Mouse (Mus musculus): ENCODE measurements at regions not wholly inside any gene's neighbourhood (a gene's known extent, or its start where the extent isn't known, plus 50 kb on each side); places are given as distances from the start of the nearest gene placed in this dataset.

DNA sequence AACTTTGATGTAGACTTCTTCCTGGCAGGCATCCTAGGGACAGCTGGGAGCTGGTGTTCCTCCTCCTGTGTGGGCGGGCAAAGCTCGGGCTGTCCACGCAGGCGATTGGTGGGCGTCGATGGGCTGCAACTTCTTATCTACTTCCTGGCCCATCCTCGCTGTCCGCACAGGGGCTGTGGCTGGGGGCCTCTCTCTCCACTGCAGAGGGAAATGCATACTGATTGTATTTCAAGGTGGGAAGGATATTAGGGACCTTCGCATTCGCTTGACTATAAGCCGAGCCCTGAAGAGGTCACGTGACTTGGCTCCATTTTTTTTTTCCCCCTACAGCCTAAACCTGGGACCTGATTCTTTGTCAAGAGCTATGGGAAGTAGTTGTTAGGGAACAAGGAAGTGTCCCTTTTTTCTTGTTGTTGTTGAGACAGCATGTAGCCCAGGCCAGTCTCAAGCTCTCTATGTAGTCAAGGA is 164.4 kb upstream of the Ubr2 start:
- no peak overlapping the region; the same call in 1 of the 2 replicates for H3K27ac ChIP-seq (ENCODE audit: control insufficient read depth, insufficient read depth, low read depth, low read length, poor library complexity)

GRCm38 (mm10) chr17:47171801-47172200 is 161.4 kb upstream of the Ubr2 start:
- Histone ChIP-seq H3K4me3 (replicated peaks; ENCODE audit: control insufficient read depth, low read depth, low read length) (no peak overlapping the region), H3K27ac (ENCODE audit: control insufficient read depth, insufficient read depth, low read depth, low read length, poor library complexity) (no peak overlapping the region), H3K4me1 (ENCODE audit: control insufficient read depth, insufficient read depth, low read length) (no peaks in the 10 kb centered on the region; the same call in 1 of the 2 replicates)
- WGBS, result 82% methylated on average over 5 of the region's 5 CpGs
- TF ChIP-seq CTCF (IDR thresholded peaks at IDR 0.05; ENCODE audit: control insufficient read depth, insufficient read depth, low read length), result no peak
- TF ChIP-seq POLR2A (IDR thresholded peaks at IDR 0.05; ENCODE audit: borderline replicate concordance, control insufficient read depth, low read depth, low read length), result no peak

More for the DNA sequence above, 164.4 kb upstream of the Ubr2 start:
- 6% methylated on average over 12 of the region's 12 CpGs for WGBS
- Histone ChIP-seq H3K4me3 (replicated peaks; ENCODE audit: control insufficient read depth, low read depth, low read length) (peak overlapping the region; percentile 67), H3K4me1 (ENCODE audit: control insufficient read depth, insufficient read depth, low read length) (peaks cover 1% of the 10 kb centered on the region)
- TF ChIP-seq CTCF (IDR thresholded peaks at IDR 0.05; ENCODE audit: control insufficient read depth, insufficient read depth, low read length) (no peak), POLR2A (IDR thresholded peaks at IDR 0.05; ENCODE audit: borderline replicate concordance, control insufficient read depth, low read depth, low read length) (no peak)

- H3K4me1 ChIP-seq (ENCODE audit: control insufficient read depth, insufficient read depth, low read length), result no peaks in the 10 kb centered on the region; the same call in 1 of the 2 replicates
- H3K27ac ChIP-seq (ENCODE audit: control insufficient read depth, insufficient read depth, low read depth, low read length, poor library complexity), result no peak overlapping the region
- H3K4me3 ChIP-seq (replicated peaks; ENCODE audit: control insufficient read depth, low read depth, low read length), result no peak overlapping the region
- WGBS, result 62% methylated on average over 13 of the region's 13 CpGs
- no peak for TF ChIP-seq CTCF (IDR thresholded peaks at IDR 0.05; ENCODE audit: control insufficient read depth, insufficient read depth, low read length)
- no peak for TF ChIP-seq POLR2A (IDR thresholded peaks at IDR 0.05; ENCODE audit: borderline replicate concordance, control insufficient read depth, low read depth, low read length)
Measured at GRCm38 (mm10) chr17:47170978-47171593, 160.7 kb upstream of the Ubr2 start.

GRCm38 (mm10) chr17:47168105-47168504 is 157.7 kb upstream of the Ubr2 start:
- no peak overlapping the region for H3K4me3 ChIP-seq (replicated peaks; ENCODE audit: control insufficient read depth, low read depth, low read length)
- WGBS, result 70% methylated on average over 8 of the region's 8 CpGs
- no peak for TF ChIP-seq POLR2A (IDR thresholded peaks at IDR 0.05; ENCODE audit: borderline replicate concordance, control insufficient read depth, low read depth, low read length)
- no peak for TF ChIP-seq CTCF (IDR thresholded peaks at IDR 0.05; ENCODE audit: control insufficient read depth, insufficient read depth, low read length)
- no peak overlapping the region for H3K27ac ChIP-seq (ENCODE audit: control insufficient read depth, insufficient read depth, low read depth, low read length, poor library complexity)
- H3K4me1 ChIP-seq (ENCODE audit: control insufficient read depth, insufficient read depth, low read length), result no peaks in the 10 kb centered on the region

DNA sequence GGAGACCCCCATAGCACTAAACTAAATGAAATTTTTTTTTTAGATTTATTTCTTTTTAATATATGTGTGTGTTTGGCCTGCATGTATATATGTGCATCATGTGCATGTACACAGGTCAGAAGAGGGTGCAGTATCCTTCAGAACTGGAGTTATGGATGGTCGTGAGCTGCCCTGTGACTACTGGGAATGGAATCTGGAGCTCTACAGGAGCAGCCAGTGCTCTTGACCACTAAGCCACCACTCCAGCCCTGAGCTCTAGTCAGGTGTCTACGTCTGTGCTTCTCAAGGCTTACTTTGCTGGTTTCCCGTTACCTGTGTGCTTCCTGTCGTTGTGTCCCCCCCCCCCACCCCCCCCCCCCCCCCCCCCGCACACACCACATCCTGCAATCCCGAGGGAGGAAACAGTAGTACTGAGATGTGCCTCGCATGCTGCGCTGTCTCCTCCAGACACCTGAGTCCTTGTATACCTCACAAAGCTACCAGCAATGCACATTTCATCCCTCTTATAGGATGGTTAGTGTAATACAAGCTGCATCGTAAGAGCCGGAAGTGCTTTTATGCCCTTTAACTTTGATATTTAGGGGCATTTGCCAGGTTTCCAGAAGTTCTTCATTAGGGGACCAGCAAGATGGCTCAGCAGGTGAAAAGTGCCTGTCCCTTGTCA is 153.5 kb upstream of the Ubr2 start:
- no peak for TF ChIP-seq CTCF (IDR thresholded peaks at IDR 0.05; ENCODE audit: control insufficient read depth, insufficient read depth, low read length)
- no peak for TF ChIP-seq POLR2A (IDR thresholded peaks at IDR 0.05; ENCODE audit: borderline replicate concordance, control insufficient read depth, low read depth, low read length)
- H3K27ac ChIP-seq (ENCODE audit: control insufficient read depth, insufficient read depth, low read depth, low read length, poor library complexity), result no peak overlapping the region
- WGBS, result 40% methylated on average over 8 of the region's 10 CpGs
- no peaks in the 10 kb centered on the region; the same call in 1 of the 2 replicates for H3K4me1 ChIP-seq (ENCODE audit: control insufficient read depth, insufficient read depth, low read length)
- H3K4me3 ChIP-seq (replicated peaks; ENCODE audit: control insufficient read depth, low read depth, low read length), result no peak overlapping the region

DNA sequence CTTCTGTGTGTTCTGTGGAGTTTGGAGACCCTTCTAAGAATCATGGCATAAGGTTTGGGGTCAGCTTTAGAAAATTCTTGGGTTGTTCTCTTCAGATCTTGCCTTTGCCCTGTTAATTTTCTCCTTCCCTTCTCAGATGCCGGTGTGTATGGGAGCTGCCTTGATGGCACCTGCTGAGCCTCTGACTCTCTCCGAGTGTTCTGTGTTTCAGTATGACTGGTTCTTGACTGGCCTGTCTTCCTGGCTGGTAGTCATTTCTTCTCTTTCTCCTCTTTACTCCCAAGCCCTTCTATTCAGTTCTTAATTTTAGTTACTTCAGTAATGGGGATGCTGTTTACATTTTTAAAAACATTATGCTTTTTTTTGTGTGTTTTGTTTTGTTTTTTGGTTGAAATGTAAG is 152.1 kb upstream of the Ubr2 start:
- WGBS, result 72% methylated on average over 2 of the region's 2 CpGs
- H3K4me1 ChIP-seq (ENCODE audit: control insufficient read depth, insufficient read depth, low read length), result no peaks in the 10 kb centered on the region; the same call in 1 of the 2 replicates
- no peak overlapping the region for H3K4me3 ChIP-seq (replicated peaks; ENCODE audit: control insufficient read depth, low read depth, low read length)
- no peak overlapping the region for H3K27ac ChIP-seq (ENCODE audit: control insufficient read depth, insufficient read depth, low read depth, low read length, poor library complexity)
- TF ChIP-seq CTCF (IDR thresholded peaks at IDR 0.05; ENCODE audit: control insufficient read depth, insufficient read depth, low read length) (no peak), POLR2A (IDR thresholded peaks at IDR 0.05; ENCODE audit: borderline replicate concordance, control insufficient read depth, low read depth, low read length) (no peak)

- Histone ChIP-seq H3K4me1 (ENCODE audit: control insufficient read depth, insufficient read depth, low read length) (no peaks in the 10 kb centered on the region; the same call in 1 of the 2 replicates), H3K4me3 (replicated peaks; ENCODE audit: control insufficient read depth, low read depth, low read length) (no peak overlapping the region), H3K27ac (ENCODE audit: control insufficient read depth, insufficient read depth, low read depth, low read length, poor library complexity) (no peak overlapping the region)
- TF ChIP-seq POLR2A (IDR thresholded peaks at IDR 0.05; ENCODE audit: borderline replicate concordance, control insufficient read depth, low read depth, low read length) (no peak), CTCF (IDR thresholded peaks at IDR 0.05; ENCODE audit: control insufficient read depth, insufficient read depth, low read length) (no peak)
- 38% methylated on average over 11 of the region's 11 CpGs for WGBS
Measured at GRCm38 (mm10) chr17:47156237-47156636, 145.9 kb upstream of the Ubr2 start.

DNA sequence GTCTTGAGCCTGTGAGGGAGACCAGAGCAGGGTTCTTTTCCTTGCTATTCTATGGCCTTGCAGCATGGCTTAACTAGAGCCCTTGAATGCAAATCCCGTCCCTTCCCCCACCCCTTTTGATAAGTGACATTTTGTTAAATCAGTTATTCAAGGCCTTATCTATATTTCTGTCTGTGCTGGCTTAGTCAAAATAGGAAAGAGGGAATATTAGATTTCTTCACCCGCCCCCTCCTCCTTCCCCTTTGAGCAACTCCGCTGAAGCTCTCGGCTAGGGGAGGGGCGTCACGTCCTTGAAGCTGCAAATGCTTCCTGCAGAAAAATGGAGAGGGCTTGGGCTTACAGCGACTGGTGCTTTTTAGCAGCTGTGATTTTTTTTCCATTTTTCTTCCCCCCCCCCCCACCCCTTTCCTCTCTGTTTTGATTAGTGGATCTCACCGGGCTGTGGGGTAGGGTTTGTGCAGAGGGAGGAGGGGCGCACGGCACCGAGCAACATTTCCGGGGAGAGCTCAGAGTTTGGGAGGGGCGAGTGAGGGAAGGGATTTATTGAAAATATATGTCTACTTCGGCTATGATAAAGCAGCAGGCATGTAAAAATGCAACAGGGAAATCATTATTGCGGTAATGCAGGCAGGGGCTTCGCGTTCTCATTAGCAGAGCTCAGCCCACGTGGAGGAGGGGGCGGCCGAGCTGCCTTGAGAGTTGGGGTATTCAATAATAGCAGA is 141.4 kb upstream of the Ubr2 start:
- H3K4me1 ChIP-seq (ENCODE audit: control insufficient read depth, insufficient read depth, low read length), result no peaks in the 10 kb centered on the region; the same call in 1 of the 2 replicates
- no peak overlapping the region for H3K4me3 ChIP-seq (replicated peaks; ENCODE audit: control insufficient read depth, low read depth, low read length)
- no peak overlapping the region for H3K27ac ChIP-seq (ENCODE audit: control insufficient read depth, insufficient read depth, low read depth, low read length, poor library complexity)
- 52% methylated on average over 20 of the region's 20 CpGs for WGBS
- TF ChIP-seq CTCF (IDR thresholded peaks at IDR 0.05; ENCODE audit: control insufficient read depth, insufficient read depth, low read length) (no peak), POLR2A (IDR thresholded peaks at IDR 0.05; ENCODE audit: borderline replicate concordance, control insufficient read depth, low read depth, low read length) (no peak)
